Mouse (Mus musculus) embryo, embryonic 10 days (tissue): ENCODE results near the gene Bhmt2.

Experiments
- DNase-seq: peaks from one replicate; pipeline ENCODE4 v3.0.0-alpha.2; 2015; ENCODE audit warnings: low spot score

The Bhmt2 gene

DNA sequence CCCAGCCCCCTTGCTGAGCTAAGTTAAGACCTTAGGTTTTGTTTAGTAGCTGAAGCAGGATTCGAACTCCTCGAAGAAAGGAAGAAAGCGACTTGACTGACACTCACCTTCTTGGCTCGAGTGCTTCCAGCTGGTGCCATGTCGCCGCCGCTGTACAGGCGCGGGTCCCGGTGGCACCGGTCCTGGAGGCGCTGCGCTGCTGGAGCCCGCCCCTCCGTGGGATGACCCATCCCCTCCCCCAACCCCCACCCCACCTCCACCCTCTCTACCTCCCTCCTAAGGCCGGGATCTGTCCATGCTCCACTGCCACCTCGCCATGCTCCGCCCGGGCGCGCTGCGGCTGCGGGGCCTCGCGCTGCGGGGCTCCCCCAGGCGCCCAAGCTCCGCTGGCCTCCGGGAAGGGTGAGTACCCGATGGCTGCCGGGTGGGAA lies at the start of gene Bhmt2, which contains the start of gene Dmgdh:
Bhmt2 (minus strand) TSS at position 172 of the 431 bp plus-strand sequence.
Dmgdh (plus strand) TSS at position 303 of the 431 bp plus-strand sequence.
- DNase-seq: no peak

DNA sequence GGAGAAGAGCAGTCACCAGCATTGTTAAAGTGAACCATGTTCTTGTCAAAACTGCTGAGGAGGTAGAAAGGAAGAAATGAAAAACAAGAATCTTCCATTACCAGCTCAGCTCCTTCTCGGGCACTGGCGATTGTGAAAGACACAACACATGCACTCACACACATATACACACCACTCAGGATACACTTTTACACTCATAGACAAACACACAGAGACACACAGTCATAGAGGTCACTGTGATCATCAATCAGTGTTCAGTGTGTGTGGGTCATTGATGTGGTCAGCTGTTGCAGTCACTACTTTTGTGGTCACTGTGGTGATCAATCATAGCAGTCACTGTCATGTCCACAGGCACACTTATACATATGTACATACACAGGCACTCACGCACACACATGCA lies 49.4 kb upstream of the Bhmt2 start:
- no peak for DNase-seq

DNA sequence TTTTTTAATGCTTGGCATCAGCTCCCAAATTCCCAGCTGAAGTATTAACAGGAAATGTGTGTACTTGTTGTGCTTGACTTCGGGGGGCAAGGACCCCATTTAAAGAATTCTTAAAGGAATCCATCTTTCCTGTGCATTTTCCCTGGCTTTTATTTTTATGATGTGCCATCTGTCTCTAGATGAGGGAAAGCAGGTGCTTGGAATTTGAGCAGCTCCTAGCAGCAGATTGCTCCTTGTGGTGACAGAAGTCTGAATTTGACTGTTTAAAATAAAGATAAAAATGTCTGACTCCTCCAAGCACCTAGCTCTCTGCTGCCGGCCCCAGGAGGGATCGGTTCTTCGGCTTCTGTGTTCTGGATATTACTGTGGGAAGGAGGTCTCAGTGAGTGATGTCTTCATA lies 47.8 kb upstream of the Bhmt2 start:
- DNase-seq: no peak

DNA sequence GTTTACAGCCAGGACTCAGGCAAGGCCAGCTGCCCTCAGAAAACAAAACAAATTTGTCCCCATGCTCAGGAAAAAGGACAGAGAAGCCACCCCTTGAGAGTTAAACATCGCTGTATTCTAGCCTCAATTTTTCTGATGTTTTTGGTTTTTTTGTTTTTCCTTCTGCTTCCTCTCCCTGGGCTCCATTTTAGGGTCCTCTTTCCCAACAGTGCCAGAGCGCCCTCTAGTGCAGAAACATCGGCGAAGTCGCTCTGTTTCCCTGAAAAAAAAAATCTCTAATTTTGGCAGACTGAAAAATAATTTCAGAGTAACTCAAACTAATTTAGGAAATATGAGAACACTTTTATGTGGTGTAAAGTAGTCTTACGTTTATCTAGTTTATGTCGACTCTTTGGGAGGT lies 44.8 kb upstream of the Bhmt2 start:
- peak; percentile 85 for DNase-seq

DNA sequence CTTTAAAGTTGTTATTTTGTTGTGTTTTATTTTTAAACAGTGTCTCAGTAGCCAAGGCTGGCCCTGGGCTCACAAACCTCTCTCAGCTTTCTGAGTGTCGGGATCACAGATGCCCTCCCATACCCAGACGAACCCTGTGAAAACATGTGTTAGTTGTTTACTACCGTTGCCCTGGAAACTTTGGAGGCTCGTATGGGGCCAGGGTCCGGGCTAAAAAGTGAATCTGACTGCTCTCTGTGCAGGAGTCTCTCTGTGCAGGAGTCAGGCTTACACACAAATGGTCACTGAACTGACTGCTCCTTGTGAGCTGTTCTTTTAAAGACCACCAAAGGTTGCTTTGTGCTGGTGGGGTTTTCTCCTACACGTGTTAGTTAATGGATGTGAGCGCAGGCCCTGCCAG lies 43.0 kb upstream of the Bhmt2 start:
- peak; percentile 35 for DNase-seq

DNA sequence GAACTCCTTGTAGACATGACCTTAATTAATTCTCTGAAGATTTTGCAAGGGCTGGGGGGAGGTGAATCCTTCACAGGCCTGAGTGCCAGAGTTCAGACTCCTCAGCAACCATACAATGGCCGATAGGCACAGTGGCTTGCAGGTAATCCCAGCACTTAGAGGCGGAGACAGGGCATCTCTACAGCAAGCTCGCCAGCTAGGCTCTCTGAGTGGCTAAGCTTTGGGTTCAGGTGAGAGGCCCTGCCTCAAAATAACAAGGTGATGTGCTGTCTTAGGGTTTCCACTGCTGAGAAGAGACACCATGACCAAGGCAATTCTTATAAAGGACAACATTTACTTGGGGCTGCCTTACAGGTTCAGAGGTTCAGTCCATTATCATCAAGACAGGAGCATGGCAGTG lies 39.7 kb upstream of the Bhmt2 start:
- DNase-seq: no peak

DNA sequence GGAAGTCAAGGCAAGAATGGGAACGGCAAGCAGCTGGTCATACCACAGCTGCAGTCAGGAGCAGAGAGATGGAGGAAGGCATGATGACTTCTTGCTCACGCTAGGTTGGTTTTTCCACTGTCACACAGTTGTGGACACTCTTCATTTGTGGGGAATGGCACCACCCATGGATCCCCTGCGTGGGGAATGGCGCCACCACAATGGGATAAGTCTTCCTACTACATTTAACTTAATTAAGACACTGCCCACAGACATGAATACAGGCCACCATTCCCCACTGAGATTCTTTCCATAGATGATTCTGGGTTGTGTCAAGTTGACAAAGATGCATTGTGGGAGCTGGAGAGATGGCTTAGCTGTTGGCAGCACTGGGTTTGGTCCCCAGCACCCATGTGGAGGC lies 38.3 kb upstream of the Bhmt2 start:
- no peak for DNase-seq

DNA sequence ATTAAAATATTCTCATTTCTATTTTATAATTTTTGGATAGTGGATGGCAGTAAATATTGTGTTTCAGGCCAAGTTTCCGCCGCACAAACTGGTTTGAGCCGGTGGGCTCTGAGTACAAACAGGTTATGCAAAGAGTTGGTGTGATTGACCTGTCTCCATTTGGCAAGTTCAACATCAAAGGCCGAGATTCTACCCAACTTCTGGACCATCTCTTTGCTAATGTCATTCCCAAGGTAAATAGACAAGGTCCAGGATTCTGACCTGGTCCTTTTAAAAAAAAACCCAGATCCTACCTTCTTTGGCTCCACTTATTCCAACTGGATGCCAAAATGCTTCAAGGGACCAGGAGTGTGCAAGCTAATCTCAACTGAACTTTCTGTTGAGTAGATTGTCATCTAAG lies 37.1 kb upstream of the Bhmt2 start:
- no peak for DNase-seq

DNA sequence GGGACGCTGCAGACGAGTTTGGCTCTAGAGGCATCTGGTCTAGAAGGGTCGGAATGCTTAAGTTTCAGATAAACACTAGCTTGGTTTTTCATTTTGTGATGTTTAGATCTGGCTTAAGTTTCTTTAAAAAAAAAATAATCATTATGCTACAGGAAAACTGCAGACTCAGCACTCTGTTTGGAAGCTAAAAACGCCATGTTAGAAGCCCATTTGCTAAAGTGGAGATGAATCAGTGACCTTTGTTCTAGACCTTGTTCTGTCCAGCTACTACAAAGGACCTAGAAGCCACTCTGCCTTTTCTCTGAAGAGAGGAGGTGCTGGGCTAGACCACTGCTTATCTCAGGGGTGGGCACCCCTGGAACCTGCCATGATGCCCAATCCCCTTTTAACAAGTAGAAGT lies 36.2 kb upstream of the Bhmt2 start:
- no peak for DNase-seq

DNA sequence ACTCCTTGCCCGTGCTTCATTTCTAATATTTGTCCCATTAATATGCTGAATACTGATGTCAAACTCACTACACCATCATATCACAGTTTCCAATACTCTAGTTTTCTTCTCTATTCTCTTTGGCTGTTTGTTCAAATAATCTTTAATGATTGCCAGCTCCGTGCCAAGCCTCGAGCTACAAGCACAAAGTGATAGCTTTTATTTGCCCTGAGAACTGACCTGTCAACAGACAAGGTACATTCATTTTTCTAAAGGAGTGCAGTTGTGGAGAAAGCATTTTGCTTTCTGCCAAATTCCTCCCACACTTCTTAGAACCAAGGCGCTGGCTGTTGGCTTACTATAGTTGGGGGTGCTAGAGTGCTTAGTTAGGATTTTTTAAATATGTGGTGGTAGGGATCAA lies 33.2 kb upstream of the Bhmt2 start:
- DNase-seq: no peak

DNA sequence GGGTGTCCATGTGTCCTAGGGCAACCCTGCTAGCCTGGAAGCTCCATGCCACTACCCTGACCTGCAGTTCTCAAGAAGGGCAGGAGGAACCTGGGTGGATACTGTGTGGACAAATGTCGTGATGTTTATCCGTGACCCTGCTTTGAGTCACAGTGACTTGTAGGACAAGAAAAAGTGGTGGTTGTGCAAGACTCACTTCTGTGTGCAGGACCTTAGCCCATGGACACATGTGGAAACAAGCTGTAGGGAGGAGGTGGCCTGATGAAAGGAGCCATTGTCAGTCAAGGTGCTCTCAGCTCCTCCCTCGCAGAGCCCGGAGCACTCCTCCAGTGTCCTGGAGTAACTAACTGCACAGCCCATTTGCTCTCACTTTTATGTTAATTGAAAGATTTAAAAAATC lies 31.6 kb upstream of the Bhmt2 start:
- DNase-seq: no peak

DNA sequence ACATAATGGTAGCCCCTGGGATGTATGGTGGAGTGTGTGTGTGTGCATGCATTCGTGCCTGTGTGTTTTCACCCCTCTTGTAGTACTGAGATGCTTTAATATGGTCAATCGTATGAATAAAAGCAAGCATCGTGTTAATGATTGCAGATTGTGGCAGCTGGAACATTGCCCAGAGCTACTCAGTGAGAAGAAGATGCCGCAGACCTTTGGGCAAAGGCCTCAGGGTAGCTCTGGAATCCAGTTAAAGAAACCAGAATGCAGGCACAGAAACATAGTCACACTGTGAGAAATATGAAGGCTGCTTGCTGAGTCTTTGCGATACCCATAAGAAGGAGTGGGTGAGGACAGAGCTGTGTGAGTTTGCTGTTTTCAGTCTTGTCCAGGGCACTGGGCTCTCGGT lies 24.8 kb upstream of the Bhmt2 start:
- DNase-seq: no peak

DNA sequence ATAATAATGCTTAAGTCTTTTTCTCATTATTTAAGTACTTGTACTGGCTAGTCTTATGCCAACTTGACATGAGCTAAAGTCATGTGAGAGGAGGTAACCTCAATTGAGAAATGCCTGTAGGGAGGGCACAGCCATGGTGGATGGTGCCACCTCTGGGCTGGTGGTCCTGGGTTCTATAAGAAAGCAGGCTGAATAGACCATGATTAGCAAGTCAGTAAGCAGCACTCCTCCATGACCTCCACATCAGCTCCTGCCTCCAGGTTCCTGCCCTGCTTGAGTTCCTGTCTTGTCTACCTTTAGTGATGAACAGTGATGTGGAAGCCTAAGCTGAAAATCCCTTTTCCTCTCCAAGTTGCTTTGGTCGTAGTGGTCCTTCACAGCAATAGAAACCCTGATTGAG lies 16.7 kb upstream of the Bhmt2 start:
- no peak for DNase-seq

DNA sequence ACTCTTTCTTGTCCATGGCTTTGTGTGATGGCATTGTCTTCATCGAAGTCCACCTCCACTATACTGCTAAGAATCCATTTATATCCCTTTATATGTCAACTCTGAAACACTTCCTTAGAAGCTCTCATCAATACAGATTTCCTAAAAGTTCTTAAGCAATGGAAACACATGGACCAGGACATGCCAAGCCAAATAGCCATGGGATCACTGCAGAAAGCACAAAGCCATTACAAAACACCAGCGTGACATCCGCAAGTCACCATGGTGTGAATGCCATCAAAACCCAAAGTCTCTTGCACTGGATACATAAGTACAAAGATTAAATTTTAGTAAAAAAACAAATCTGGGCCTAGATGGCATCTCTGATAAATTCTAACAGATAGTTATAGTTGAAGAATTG lies 15.5 kb upstream of the Bhmt2 start:
- DNase-seq: no peak

DNA sequence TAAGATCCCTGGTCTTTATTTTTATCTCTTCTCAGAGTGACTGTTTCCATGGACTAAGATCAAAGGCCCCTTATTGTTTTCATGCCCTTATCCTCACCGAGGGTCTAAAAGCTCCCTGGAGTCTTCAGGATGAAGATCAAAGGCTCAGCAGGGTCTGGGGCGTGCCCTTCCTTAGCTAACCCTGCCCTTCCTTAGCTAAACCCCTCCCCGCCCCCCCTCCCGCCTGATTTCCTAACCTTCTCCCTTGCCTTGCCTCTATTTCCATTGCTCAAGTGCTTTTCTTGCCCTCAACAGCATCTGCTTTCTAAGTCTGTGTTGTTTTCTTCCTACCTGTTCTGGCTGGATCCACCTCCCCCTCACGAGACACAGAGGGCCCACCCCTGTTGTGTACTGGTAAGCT lies 13.2 kb upstream of the Bhmt2 start:
- peak; percentile 61 for DNase-seq

DNA sequence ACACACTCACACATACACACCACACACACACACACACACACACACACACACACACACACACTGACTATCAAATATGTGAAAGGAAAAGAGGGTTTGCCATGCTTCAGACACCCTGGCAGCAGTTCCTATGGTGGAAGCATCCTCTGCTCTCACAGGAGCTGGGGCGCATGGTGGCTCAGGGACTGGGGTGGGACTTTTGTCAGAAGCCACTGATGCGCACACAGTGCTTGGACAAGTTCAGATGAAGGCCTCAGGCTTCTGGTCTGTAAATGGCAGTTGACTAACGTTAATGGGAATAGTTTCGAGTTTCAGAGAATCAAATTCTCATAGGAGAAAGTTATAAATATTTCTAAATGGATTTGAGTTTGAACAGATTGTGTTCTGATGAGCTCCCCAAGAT lies 11.1 kb upstream of the Bhmt2 start:
- no peak for DNase-seq

DNA sequence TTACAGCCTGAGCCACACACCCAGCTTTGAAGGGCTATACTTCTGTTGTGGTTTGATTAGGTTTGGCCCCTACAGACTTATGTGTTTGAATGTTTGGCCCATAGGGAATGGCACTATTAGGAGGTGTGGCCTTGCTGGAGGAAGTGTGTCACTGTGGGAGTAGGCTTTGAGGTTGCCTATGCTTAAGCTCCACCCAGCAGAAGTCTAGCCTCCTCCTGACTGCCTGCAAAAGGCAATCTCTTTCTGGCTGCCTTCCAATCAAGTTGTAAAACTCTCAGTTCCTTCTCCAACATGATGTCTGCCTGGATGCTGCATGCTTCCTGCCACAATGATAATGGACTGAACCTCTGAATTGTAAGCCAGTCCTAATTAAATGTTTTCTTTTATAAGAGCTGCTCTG lies 9.2 kb upstream of the Bhmt2 start:
- no peak for DNase-seq

DNA sequence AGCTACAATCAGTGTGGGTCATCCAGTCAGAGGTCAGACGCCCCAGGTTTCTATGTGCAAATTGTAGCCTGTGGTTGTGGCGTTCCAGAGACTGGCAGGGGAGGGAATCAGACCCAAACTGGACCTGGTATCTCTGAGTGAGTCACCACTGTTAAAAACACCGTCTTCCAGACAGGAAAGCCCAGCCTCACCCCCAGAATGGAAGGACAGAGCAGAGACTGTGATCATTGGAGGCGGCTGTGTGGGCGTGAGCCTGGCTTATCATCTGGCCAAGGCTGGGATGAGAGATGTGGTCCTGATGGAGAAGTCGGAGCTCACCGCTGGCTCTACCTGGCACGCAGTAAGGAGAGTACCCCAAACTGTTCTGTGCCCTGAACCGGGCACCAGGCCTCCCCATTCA lies 2.8 kb upstream of the Bhmt2 start:
- DNase-seq: no peak

DNA sequence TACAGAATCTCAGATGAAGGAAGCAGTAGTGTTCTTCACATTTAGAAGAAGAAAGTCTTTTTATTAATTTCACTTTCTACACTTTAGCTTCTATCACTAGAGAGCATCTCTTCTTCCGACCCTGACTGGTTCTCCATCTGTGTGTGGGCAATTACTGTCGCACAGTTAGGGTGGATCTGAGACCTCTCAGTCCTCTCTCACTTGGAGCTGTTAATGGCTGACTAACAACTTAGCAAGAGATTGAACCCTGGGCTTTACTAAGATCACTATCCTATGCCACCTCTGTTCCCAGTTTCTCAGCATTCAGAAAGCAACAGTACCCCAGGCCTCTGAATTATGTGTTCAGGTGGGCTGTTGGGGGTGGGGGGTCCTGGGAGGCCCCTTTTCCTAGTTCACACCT lies 806 bp downstream of the Bhmt2 start:
- no peak for DNase-seq

DNA sequence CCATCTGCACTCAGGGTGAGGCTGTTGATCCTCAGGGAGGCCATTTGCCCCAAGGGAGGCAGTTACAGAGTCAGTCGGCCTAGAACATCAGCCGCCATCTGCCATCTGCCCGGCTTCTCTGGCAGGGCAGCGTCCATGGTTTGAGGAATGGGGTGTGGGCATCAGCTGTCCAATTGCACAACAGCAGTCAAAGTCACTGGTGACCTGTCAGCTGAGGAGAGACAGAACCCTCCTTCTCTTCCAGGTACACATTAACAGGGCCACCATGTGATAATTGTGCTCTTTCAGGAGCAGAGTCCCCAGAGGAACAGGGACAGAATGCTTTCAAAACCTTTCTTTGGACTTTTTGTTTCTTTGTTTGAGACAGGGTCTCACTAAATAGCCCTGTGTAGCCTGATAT lies 1.7 kb downstream of the Bhmt2 start:
- no peak for DNase-seq

DNA sequence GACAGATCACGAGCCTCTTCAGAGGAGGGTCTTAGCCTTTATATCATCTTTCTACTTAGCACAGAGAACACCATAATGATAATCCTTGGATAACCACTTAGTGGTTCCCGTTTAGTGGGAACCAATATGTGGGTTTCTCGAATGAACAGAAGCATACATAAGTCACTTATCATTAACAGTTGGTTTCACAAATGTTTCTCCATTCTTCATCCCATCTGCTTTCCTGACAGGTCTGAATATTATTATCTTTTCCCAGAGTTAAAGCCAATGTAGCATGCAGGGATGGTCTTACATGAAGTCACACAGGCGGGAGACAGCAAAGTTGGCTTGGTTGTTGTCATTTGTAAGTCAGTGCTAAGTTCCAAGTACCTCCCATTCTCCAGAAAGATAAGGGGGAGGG lies 6.5 kb downstream of the Bhmt2 start:
- DNase-seq: no peak

DNA sequence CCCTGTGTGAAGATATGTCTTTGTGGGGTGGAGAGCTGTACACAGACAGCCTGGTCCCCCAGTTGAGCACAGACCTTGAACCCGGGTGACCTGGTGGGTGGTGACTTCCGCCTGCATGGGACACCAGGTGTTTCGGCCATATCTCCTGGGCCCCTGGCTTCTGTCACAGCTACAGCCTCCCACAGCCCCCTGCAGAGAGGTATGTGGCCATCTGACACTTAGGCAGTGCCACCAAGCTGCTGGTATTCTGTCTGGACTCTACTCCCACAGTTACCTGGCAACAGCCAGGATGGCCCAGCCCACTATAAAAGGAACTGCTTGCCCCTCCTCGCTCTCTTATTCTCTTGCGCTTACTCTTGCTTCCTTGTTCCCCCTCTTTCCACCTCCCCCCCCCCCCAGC lies 16.2 kb downstream of the Bhmt2 start:
- DNase-seq: no peak

DNA sequence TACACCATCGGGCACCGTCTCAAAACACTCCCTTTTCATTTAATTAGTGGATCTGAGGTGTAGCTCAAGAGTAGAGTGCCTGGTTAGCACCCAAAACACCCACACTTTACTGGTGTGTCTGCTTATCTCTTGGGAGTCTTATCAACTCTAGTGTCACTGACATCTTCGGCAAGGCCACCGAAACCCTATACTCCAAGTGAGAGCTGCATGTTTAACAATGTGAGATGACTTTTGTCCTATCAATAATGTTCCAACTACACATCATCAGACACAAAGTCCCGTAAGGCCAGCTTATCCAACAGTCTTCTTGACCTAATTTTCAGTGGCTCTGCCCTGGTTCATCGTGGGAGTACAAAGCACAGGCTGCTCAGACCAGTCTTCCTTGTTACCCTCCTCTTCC lies 20.7 kb downstream of the Bhmt2 start:
- DNase-seq: no peak

DNA sequence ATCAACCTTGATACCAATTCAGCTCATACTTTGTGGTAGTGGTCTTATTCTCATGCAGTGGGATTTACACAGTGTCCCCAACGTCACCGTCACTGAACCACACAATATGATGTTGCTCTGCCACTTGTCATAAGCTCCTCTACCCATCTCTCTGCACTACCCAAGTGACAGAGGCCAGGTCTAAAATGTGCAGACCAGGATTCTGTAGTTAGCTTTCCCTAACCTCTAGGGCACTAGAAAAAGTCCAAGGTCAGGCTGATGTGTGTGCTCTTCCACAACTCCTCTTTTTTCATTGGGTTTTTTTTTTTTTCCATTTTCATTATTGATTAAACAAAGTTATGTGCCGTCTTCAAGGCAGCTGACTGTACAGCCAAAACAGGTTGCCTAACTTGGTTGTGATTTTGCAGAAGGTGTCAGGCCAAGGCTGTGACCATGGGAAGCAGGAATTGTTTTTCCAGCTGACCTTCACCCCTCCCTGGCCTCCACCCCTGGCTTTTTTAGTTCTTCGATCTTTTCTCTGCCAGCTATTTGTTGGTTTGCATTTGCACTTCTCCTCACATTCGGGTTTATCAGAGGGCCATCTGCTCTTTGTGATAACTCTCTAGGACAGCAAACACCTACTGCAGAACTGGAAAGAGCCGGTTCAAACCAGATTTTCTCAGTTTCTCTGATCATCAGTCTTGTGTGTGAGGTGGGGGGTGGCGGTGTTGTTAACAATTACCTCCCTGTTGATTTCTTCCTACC lies 25.5 kb downstream of the Bhmt2 start:
- DNase-seq: no peak

DNA sequence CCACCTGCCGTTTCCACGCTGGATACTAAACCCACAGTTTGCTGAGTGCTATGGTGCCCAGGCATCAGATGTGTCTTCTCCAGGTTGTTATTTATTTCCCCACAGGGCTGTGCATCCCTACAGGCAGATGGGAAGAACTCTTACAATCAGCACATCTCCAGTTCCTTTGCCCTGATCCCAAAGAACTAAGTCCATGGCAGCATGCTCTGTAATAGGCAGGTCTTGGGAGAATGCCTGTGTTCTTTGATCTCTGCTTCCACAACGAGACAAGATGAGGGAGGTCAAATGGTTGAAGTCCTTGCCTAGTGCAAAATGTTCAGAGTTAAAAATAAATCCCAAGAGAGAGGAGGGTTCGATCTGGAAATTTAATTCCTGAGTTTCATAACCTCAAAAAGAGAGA lies 34.5 kb downstream of the Bhmt2 start:
- DNase-seq: no peak
